Mouse (Mus musculus) ES-E14 (cell line): ENCODE results near the gene Ctnnbl1. TPM values are rescaled to one million over a fixed set of nuclear protein-coding genes. Genes with fewer than 3 reads are reported as not detected.

ENCODE experiments used
- DNase-seq: peaks from one replicate; pipeline ENCODE4 v3.0.0-alpha.2; 2013; ENCODE audit warnings: low read depth, low spot score
- H3K27ac ChIP-seq: 2 replicates; pipeline ENCODE4 v1.5.1; 2012; ENCODE audit warnings: low read depth, mild to moderate bottlenecking, low read length, moderate library complexity, mixed read lengths; ENCODE audit not compliant: poor library complexity, insufficient read depth, severe bottlenecking
- H3K36me3 ChIP-seq: 2 replicates; pipeline ENCODE4 v1.6.1; 2012; ENCODE audit warnings: mild to moderate bottlenecking, low read length, moderate library complexity, mixed read lengths; ENCODE audit not compliant: control insufficient read depth, poor library complexity, insufficient read depth, severe bottlenecking
- H3K4me1 ChIP-seq, 2 experiments: fragments of 150-350 bp in 1 of 2; sonication (generic) in 1 of 2; 2 replicates each; pipeline ENCODE4 v1.6.1; 2012; ENCODE audit warnings: low read length in 2 of 2, mild to moderate bottlenecking in 1 of 2, mixed read lengths in 1 of 2; ENCODE audit not compliant: control insufficient read depth in 2 of 2, insufficient read depth in 2 of 2, poor library complexity in 1 of 2
- H3K4me3 ChIP-seq, 2 experiments: fragments of 150-350 bp in 1 of 2; sonication (generic) in 1 of 2; 2 replicates each; pipeline ENCODE4 v1.5.1; 2012; ENCODE audit warnings: low read length in 2 of 2, low read depth in 1 of 2, mild to moderate bottlenecking in 1 of 2, mixed read lengths in 1 of 2; ENCODE audit not compliant: insufficient read depth in 1 of 2, poor library complexity in 1 of 2, severe bottlenecking in 1 of 2
- H3K9ac ChIP-seq: 2 replicates; pipeline ENCODE4 v1.6.1; 2012; ENCODE audit warnings: low read depth, mild to moderate bottlenecking, low read length, mixed read lengths; ENCODE audit not compliant: poor library complexity, insufficient read depth, severe bottlenecking
- H3K9me3 ChIP-seq: fragments of 150-350 bp; sonication (generic); 2 replicates; pipeline ENCODE4 v1.6.1; 2012; ENCODE audit warnings: low read depth, mild to moderate bottlenecking, low read length; ENCODE audit not compliant: control insufficient read depth, insufficient read depth
- CHD2 ChIP-seq: IDR thresholded peaks from 2 replicates; pipeline ENCODE4 v1.6.1; 2014; ENCODE audit warnings: mild to moderate bottlenecking, low read depth, low read length, inconsistent platforms
- HCFC1 ChIP-seq: IDR thresholded peaks from 2 replicates; pipeline ENCODE4 v1.6.1; 2012; ENCODE audit warnings: low read length, inconsistent platforms, borderline replicate concordance; ENCODE audit not compliant: insufficient read depth
- MAFK ChIP-seq: IDR thresholded peaks from 2 replicates; pipeline ENCODE4 v1.6.1; 2014; ENCODE audit warnings: mild to moderate bottlenecking, low read depth, low read length, inconsistent platforms; ENCODE audit not compliant: insufficient read depth
- ZC3H11A ChIP-seq: IDR thresholded peaks from 2 replicates; pipeline ENCODE4 v1.6.1; 2012; ENCODE audit warnings: low read depth, mild to moderate bottlenecking, inconsistent platforms, low read length, borderline replicate concordance
- ZNF384 ChIP-seq: IDR thresholded peaks from 2 replicates; pipeline ENCODE4 v1.6.1; 2012; ENCODE audit warnings: low read depth, low read length, inconsistent platforms
- in situ Hi-C, 2 experiments: fragments of 600-800 bp; cut with MboI; formaldehyde crosslinking; loops; one replicate each; pipeline ENCODE4 v1.15.1; 2025; ENCODE audit warnings: low sequenced_read_pairs in 2 of 2, inconsistent platforms in 1 of 2; ENCODE audit not compliant: unreplicated experiment in 2 of 2
- total RNA-seq: library from RNA; depleted of rRNA; stranded (reverse); fragments of 300-350 nt; gene quantifications from 2 replicates; pipeline ENCODE4 v1.2.3, GENCODE M21; 2012

Ctnnbl1 gene
- total RNA-seq, 1 experiment = 63.9 TPM

GRCm38 (mm10) chr2:157891166-157891565, 154.0 kb downstream of the Ctnnbl1 start:
- Histone ChIP-seq H3K4me1 (peaks cover 0 to 12% of the 10 kb centered on the region in 2 experiments; a peak in 1 of 4 replicates), H3K36me3 (no peaks in the 10 kb centered on the region; the same call in 1 of the 2 replicates), H3K9ac (no peak overlapping the region), H3K27ac (no peak overlapping the region), H3K9me3 (no peaks in the 10 kb centered on the region), H3K4me3 (no peak overlapping the region)
- in situ Hi-C loops = no loop called here
- no peak for DNase-seq
- TF ChIP-seq ZC3H11A (no peak), ZNF384 (no peak), HCFC1 (no peak), MAFK (no peak), CHD2 (no peak)

GRCm38 (mm10) chr2:157897131-157897530, 159.9 kb downstream of the Ctnnbl1 start:
- Histone ChIP-seq H3K9me3 (no peaks in the 10 kb centered on the region), H3K4me3 (no peak overlapping the region), H3K4me1 (peaks cover 0 to 14% of the 10 kb centered on the region in 2 experiments; a peak in 3 of 4 replicates), H3K9ac (no peak overlapping the region), H3K27ac (no peak overlapping the region), H3K36me3 (no peaks in the 10 kb centered on the region)
- in situ Hi-C loops = no loop called here
- no peak for DNase-seq
- TF ChIP-seq HCFC1 (no peak), ZNF384 (no peak), MAFK (no peak), ZC3H11A (no peak), CHD2 (no peak)

GRCm38 (mm10) chr2:157913204-157913636, 176.0 kb downstream of the Ctnnbl1 start:
- Histone ChIP-seq H3K36me3 (no peaks in the 10 kb centered on the region), H3K9me3 (no peaks in the 10 kb centered on the region), H3K4me1 (peaks cover 2 to 9% of the 10 kb centered on the region in 2 experiments; a peak in 2 of 4 replicates), H3K27ac (no peak overlapping the region), H3K9ac (no peak overlapping the region), H3K4me3 (no peak overlapping the region)
- TF ChIP-seq CHD2 (no peak; the same call in 1 of the 2 replicates), ZC3H11A (no peak), MAFK (no peak), HCFC1 (no peak), ZNF384 (no peak)
- in situ Hi-C loops = no loop called here
- DNase-seq = peak; percentile 89

- H3K9ac ChIP-seq = no peak overlapping the region
- no peak for DNase-seq
- H3K4me1 ChIP-seq = peaks cover 2 to 10% of the 10 kb centered on the region in 2 experiments; a peak in 2 of 4 replicates
- no peaks in the 10 kb centered on the region for H3K9me3 ChIP-seq
- in situ Hi-C loops = no loop called here
- no peak overlapping the region for H3K27ac ChIP-seq
- TF ChIP-seq MAFK (no peak), ZNF384 (no peak), ZC3H11A (no peak), HCFC1 (no peak), CHD2 (no peak)
- H3K4me3 ChIP-seq = peak overlapping the region; percentile 64 to 78; a peak in 3 of 4 replicates
- no peaks in the 10 kb centered on the region for H3K36me3 ChIP-seq
Measured at GRCm38 (mm10) chr2:157913705-157914104, 176.5 kb downstream of the Ctnnbl1 start.

GRCm38 (mm10) chr2:157914105-157914764, 177.0 kb downstream of the Ctnnbl1 start, which contains the start of gene Vstm2l:
Vstm2l (plus strand) TSS chr2:157914653.
- DNase-seq = peak; percentile 19
- in situ Hi-C loops = no loop called here

More at GRCm38 (mm10) chr2:157914105-157914764, 177.0 kb downstream of the Ctnnbl1 start, which contains the start of gene Vstm2l:
- Histone ChIP-seq H3K4me3 (peak within 1 kb of the TSS; percentile 64 to 78), H3K36me3 (no peaks in the 10 kb centered on the region), H3K9ac (peak within 1 kb of the TSS; percentile 0; the same call in 1 of the 2 replicates), H3K27ac (no peak within 1 kb of the TSS), H3K9me3 (no peaks in the 10 kb centered on the region), H3K4me1 (peaks cover 2 to 13% of the 10 kb centered on the region in 2 experiments; a peak in 2 of 4 replicates)
- TF ChIP-seq CHD2 = no peak
